Mouse (Mus musculus) adrenal gland, postnatal 4 days (tissue): Measurements from ENCODE around the gene Pstpip1. TPM values are rescaled to one million over a fixed set of nuclear protein-coding genes. Genes with fewer than 3 reads are reported as not detected.
A peak's percentile ranks its signal among the peaks of the same experiment; 100 is the strongest.

Source experiments
- DNase-seq, 2 experiments: peaks; one replicate each; pipeline ENCODE4 v3.0.0; 2021 to 2022; ENCODE audit warnings: low spot score in 2 of 2, mixed read lengths in 2 of 2
- long read RNA-seq, 2 experiments: library from polyadenylated mRNA; stranded (forward); transcript quantifications; one replicate each; pipeline ENCODE4 v2.0.0; 2021
- total RNA-seq, 2 experiments: library from RNA; stranded (reverse); gene quantifications; 2 replicates each; pipeline ENCODE4 v1.2.3; 2021

Gene Pstpip1
- total RNA-seq: 1 to 10 TPM; 2.3 to 2.6 TPM
- long read RNA-seq, experiment 1, partial matches to known transcripts: 2 of 2 reads
- long read RNA-seq, experiment 1, other reads (novel, unspliced or antisense): 0 of 2 reads
- long read RNA-seq, experiment 2, partial matches to known transcripts: 0 of 3 reads
- long read RNA-seq, experiment 2, other reads (novel, unspliced or antisense): 2 of 3 reads

DNA sequence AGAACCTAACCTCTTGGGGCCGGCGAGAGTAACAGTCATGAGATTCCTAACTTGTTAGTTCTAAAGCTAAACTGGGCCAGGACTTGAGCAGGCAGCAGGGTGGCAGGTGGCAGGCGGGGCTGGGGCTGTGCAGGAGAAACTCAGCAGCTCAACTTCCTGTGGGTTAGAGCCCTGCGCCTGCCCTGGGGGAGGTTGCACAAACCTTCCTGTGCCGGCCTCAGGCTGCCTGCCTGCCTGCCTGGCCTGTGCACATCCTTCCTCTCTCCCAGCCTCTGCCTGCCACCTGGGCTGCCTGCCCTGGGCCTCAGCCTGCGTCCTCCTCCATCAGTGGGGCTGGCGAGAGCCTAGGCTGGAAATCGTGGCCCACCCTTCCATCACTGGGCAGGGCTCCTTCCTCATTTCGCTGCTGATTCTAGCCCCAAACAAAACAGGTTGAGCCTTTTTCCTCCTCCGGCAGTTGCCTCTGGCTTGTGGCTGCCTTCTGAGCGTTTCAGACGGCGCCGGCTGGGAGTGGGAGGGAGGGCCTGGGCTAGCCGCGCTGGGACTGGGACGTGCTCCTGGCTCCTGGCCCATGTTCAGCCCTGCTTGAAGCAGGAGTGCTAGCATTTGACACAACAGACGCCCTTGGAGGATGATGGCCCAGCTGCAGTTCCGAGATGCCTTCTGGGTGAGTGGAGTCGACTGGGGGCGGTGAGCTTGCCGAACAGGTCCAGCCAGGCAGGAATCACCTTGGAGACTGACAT is at the start of gene Pstpip1:
TSS of gene Pstpip1 (plus strand) at position 185 of the 743 bp plus-strand sequence.
- DNase-seq: peak in 1 of 2 experiments; percentile 35

GRCm38 (mm10) chr9:56041372-56042180 is 48.2 kb upstream of the Pstpip1 start, which contains the start of gene Rcn2:
Gene Rcn2, plus strand, starts transcription at chr9:56041845.
- peak; percentile 91 to 92 for DNase-seq

- DNase-seq: no peak
These were observed 47.6 kb upstream of the Pstpip1 start for GRCm38 (mm10) chr9:56042181-56042621.

GRCm38 (mm10) chr9:56053796-56054195 is 36.0 kb upstream of the Pstpip1 start:
- DNase-seq: no peak

DNA sequence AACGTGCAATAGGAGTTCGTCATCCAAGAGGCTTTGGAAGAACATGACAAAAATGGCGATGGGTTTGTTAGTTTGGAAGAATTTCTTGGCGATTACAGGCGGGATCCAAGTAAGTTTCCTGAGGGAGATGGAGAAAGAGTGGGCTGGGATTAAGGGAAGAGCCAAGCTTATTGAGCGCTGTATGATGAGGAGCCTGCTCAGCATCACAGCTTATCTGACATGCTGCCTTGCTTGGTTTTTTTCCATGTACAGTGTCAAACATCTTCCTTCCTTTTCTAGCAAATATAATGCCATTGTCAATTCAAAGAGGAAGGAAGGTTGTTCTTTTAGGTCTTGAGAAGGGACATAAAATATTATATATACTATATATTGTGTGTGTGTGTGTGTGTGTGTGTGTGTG is 33.6 kb upstream of the Pstpip1 start:
- no peak for DNase-seq

- no peak for DNase-seq
These were observed 27.4 kb upstream of the Pstpip1 start for GRCm38 (mm10) chr9:56062336-56062735.

- no peak for DNase-seq
These were observed 24.8 kb upstream of the Pstpip1 start for GRCm38 (mm10) chr9:56065011-56065410.

- DNase-seq: no peak
These were observed 21.8 kb upstream of the Pstpip1 start for GRCm38 (mm10) chr9:56067964-56068363.

DNA sequence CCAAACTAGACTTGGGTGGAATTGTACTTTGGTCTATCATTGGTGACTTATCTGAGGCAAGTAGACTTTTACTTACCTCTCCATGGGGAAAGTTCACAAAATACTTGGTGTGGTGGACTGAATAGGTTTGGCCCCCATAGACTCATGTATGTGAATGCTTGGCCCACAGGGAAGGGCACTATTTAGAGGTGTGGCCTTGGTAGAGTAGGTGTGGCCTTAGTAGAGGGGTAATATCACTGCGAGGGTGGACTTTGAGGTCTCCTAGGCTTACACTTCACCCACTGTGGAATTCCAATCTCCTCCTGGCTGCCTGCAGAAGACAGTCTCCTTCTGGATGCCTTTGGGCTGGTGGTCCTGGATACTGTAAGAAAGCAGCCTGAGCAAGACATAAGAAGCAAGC is 21.1 kb upstream of the Pstpip1 start:
- no peak for DNase-seq

DNA sequence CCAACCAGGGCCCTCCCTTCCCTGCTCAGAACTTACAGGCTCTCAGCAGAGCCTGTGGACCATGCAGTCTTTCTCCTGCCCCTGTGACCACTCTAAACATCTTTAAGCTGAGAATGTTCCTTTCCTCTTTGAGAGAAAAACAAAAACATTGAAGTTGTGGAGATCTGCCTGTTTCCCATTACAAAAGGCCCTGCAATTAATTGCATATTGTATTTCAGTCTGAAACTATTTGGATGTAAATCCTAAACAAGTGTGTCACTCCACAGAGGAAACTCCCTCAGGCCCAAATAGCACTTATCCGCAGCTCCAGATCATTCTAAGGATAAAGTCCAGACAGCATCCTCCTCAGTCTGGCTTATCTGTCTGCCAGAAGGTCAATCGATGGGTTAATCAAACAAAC is 16.9 kb upstream of the Pstpip1 start:
- DNase-seq: no peak

- no peak for DNase-seq
These were observed 14.9 kb upstream of the Pstpip1 start for GRCm38 (mm10) chr9:56074863-56075262.

GRCm38 (mm10) chr9:56075264-56075663 is 14.5 kb upstream of the Pstpip1 start:
- DNase-seq: peak in 1 of 2 experiments; percentile 39

DNA sequence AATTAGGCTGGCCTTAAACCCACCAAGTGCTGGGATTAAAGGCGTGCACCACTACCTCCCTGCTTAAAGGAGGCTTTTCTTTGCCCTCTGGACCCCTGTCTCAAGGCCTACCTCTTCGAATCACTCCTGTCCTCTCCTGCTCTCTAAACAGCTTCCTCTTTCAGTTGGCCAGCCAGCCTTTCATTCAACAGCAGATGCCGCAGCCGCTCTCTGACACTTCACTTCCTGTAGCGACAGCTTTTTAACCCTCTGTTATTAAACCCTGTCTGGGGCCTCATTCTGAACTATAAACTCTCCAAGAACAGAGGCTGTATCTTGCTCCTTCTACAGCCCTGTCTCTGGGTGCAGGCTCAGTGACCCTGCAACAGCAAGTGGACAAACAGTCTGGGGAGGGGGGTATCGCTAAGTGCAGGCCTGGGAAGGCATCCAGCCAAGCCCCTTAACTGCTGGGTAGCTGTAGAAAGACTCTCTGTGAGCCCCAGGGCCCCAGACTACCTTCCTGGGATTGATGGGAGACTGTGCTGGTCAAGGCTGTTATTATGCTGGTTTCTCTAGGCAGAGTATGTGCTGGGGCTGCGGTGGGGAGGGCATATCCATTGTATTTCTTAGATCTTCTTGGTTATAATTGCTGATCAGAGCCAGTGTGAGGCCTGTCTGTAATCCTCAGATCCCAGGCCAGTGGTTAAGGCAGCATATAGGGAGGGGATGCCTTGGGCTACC is 13.7 kb upstream of the Pstpip1 start:
- no peak for DNase-seq

- DNase-seq: no peak
These were observed 10.2 kb upstream of the Pstpip1 start for GRCm38 (mm10) chr9:56079587-56079986.

GRCm38 (mm10) chr9:56086524-56086923 is 3.2 kb upstream of the Pstpip1 start:
- DNase-seq: no peak

GRCm38 (mm10) chr9:56090546-56091225 is 924 bp downstream of the Pstpip1 start:
- no peak for DNase-seq

DNA sequence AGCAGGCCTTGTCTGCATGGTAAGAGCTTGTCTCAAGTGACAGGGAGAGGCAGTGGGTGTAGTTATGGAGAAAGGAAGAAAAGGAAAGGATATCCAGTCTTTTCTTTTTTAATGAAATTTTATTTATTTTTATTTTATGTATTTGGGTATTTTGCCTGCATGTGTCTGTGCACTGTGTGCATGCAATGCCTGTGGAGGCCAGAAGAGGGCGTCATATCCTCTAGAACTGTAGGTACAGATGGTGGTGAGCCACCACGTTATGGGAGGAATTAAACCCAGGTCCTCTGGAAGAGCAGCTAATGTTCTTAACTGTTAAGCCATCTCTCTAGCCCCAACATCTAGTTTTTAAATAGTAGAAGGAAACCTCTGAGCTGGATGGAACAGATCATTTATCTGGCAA is 2.3 kb downstream of the Pstpip1 start:
- no peak for DNase-seq

- no peak for DNase-seq
These were observed 8.0 kb downstream of the Pstpip1 start for GRCm38 (mm10) chr9:56097584-56098298.

DNA sequence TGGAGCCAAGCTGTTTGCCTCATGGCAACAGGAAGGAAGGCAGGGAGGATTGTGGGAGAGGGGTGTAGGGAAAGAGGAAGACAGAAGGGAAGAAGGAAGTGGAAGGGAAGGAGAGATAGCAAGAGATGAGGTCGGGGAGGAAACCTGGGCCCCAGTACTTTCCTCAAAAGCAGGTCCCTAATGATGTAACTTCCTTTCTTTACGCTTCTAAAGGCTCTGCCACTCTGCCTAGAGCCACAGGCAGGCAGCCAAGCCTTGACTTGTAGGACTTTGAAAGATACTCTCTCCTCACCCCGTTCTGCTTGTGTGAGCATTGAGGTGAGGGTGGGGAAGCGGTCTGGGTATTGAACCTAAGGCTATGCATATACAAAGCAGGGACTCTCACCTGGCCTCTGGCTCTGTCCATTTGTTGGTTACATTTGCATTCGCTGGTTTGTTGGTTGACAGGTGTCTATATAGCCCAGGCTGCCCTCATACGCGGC is 10.3 kb downstream of the Pstpip1 start:
- no peak for DNase-seq

DNA sequence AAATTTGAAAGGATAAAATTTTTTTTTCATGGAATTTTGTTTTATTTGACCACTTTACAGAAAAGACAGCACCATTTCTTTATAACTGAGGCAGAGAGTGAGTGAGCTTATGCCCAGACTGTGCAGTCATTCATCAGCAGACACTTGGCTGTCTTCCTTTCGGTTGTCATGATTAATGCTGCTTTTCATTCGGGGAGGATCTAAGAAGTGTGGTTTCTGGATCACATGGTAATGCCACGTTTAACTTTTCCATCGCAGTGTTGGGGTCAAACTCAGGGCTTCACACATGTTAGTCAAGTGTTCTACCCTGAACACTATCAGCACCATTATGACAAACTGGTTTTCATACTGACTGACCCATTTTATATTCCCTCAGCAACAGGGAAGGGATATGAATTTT is 11.3 kb downstream of the Pstpip1 start:
- no peak for DNase-seq
